Mouse (Mus musculus) adrenal gland, postnatal 36 days (tissue): ENCODE results near the gene Gm10439. TPM values are rescaled to one million over a fixed set of nuclear protein-coding genes. Genes with fewer than 3 reads are reported as not detected.
"Not testable (repeated sequence)": the region's sequence is repeated elsewhere in the genome, so short reads cannot be mapped to it uniquely, and the experiment has no call there.

ENCODE experiments used
- DNase-seq, 2 experiments: peaks; one replicate each; pipeline ENCODE4 v3.0.0; 2021; ENCODE audit warnings: mixed read lengths in 1 of 2
- long read RNA-seq, 2 experiments: library from polyadenylated mRNA; stranded (forward); transcript quantifications; one replicate each; pipeline ENCODE4 v2.0.0; 2021; ENCODE audit warnings: borderline sequencing depth in 2 of 2
- total RNA-seq, 2 experiments: library from RNA; stranded (reverse); gene quantifications; 2 replicates each; pipeline ENCODE4 v1.2.3; 2021

The Gm10439 gene
- total RNA-seq: not detected
- long read RNA-seq, experiment 1: 0 reads
- long read RNA-seq, experiment 2: 0 reads

DNA sequence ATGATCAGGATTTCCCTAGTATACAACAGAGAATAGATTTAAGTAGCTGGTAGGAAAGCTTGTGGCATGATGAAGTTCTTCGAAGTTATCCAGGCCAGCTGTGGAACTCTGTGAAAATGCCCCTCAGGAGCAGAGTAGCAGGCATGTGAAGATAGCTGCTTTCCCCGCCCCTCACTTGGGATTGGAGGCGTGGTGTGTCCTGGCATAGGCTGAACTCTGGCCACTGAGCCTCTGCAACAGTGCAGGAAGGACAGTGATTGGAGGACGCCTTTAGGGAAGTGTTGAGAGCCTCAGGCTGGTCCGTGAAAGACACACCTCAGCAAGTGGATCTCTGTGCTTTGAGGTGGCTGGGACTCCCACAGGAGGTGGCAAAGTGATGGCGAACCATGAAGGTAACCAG is at the start of gene Gm10439:
TSS of gene Gm10439 (plus strand) at position 301 of the 400 bp plus-strand sequence.
- DNase-seq: not testable (repeated sequence)

Other genes with a start within 250 kb of the Gm10439 start
- not detected for gene Gm15085, start 147.0 kb upstream of the Gm10439 start, total RNA-seq
- gene Gm15097, start 189.9 kb downstream of the Gm10439 start, total RNA-seq: not detected